Mouse (Mus musculus): ENCODE data around the gene Hivep2.

GRCm38 (mm10) chr10:13967451-13968233 is 1.8 kb downstream of the Hivep2 start:
- no peak for TF ChIP-seq GATA1 (IDR thresholded peaks at IDR 0.05; ENCODE audit: borderline replicate concordance, low read length)
- TF ChIP-seq FLI1 (IDR thresholded peaks at IDR 0.05; ENCODE audit: low read length), result no peak
